Mouse (Mus musculus) liver, embryonic 14.5 days (tissue): Measurements from ENCODE around the gene Pten. TPM values are rescaled to one million over a fixed set of nuclear protein-coding genes. Genes with fewer than 3 reads are reported as not detected.

Experiments used
- ATAC-seq: fragments of 200-750 bp; cut with Nextera tagmentation; 2 replicates; pipeline ENCODE4 v1.8.0; 2017; ENCODE audit warnings: moderate number of reproducible peaks, mild to moderate bottlenecking, moderate library complexity; ENCODE audit not compliant: insufficient read depth
- DNase-seq, 3 experiments: peaks; one replicate each; pipeline ENCODE4 v3.0.0-alpha.2; 2012 to 2013; ENCODE audit warnings: low read depth in 3 of 3, low spot score in 3 of 3
- H3K27ac ChIP-seq: fragments of 300-500 bp; sonication (generic); 2 replicates; pipeline ENCODE4 v1.5.1; 2014; ENCODE audit warnings: moderate library complexity, mild to moderate bottlenecking, control low read depth, inconsistent platforms
- H3K27me3 ChIP-seq: fragments of 300-500 bp; sonication (generic); 2 replicates; pipeline ENCODE4 v1.6.1; 2014; ENCODE audit warnings: mild to moderate bottlenecking, low read length, moderate library complexity; ENCODE audit not compliant: control insufficient read depth, insufficient read depth
- H3K36me3 ChIP-seq: fragments of 300-500 bp; sonication (generic); replicated peaks from 2 replicates; pipeline ENCODE4 v1.6.1; 2014; ENCODE audit warnings: low read depth; ENCODE audit not compliant: control insufficient read depth, insufficient read depth
- H3K4me1 ChIP-seq, 2 experiments: fragments of 200-500 bp in 1 of 2; fragments of 300-500 bp in 1 of 2; sonication (generic) in 1 of 2; replicated peaks; 2 replicates each; pipeline ENCODE4 v1.6.1; 2012 to 2014; ENCODE audit warnings: antibody characterized with exemption in 1 of 2, inconsistent platforms in 1 of 2, low read length in 1 of 2; ENCODE audit not compliant: control insufficient read depth in 2 of 2, insufficient read depth in 2 of 2
- H3K4me2 ChIP-seq: fragments of 300-500 bp; sonication (generic); 2 replicates; pipeline ENCODE4 v1.6.1; 2014; ENCODE audit warnings: low read depth, mild to moderate bottlenecking, control low read depth, moderate library complexity
- H3K4me3 ChIP-seq, 2 experiments: fragments of 200-500 bp in 1 of 2; fragments of 300-500 bp in 1 of 2; sonication (generic) in 1 of 2; 2 replicates each; pipeline ENCODE4 v1.5.1; 2012 to 2014; ENCODE audit warnings: low read depth in 2 of 2, low read length in 2 of 2, mild to moderate bottlenecking in 2 of 2, control low read depth in 1 of 2, inconsistent platforms in 1 of 2, moderate library complexity in 1 of 2; ENCODE audit not compliant: insufficient read depth in 1 of 2
- H3K9ac ChIP-seq: fragments of 300-500 bp; sonication (generic); replicated peaks from 2 replicates; pipeline ENCODE4 v1.6.1; 2014; ENCODE audit warnings: mild to moderate bottlenecking, control low read depth, moderate library complexity
- H3K9me3 ChIP-seq: fragments of 300-500 bp; sonication (generic); 2 replicates; pipeline ENCODE4 v1.6.1; 2016; ENCODE audit warnings: low read length, mixed read lengths; ENCODE audit not compliant: control insufficient read depth
- CTCF ChIP-seq: IDR thresholded peaks from 2 replicates; pipeline ENCODE4 v1.5.1; 2016; ENCODE audit warnings: antibody characterized with exemption, low read depth, control low read depth
- EP300 ChIP-seq: IDR thresholded peaks from 2 replicates; pipeline ENCODE4 v1.6.1; 2016; ENCODE audit warnings: antibody characterized with exemption, low read depth
- WGBS: fragments of 180-500 bp; shearing (Covaris S2); extraction: QIAGEN DNeasy Blood & Tissue Kit; methylation state at CpG from one replicate; pipeline ENCODE4 v1.1.7; 2014; ENCODE audit not compliant: insufficient replicate concordance; 5-methylcytosine and 5-hydroxymethylcytosine counted together
- polyA plus RNA-seq, 2 experiments: library from polyadenylated mRNA; depleted of rRNA in 1 of 2; stranded (reverse) in 1 of 2; unstranded in 1 of 2; fragments of >200 nt; fragmentation: Nextera tagmentation in 1 of 2; extraction: Ambion mirVana in 1 of 2; gene quantifications; 2 replicates each; pipeline versions ENCODE4 v1.2.1 to v1.2.3; 2012 to 2014

Gene Pten
- polyA plus RNA-seq, 2 experiments: 3.5 to 4.3 TPM

- Histone ChIP-seq H3K9ac (no peak overlapping the region), H3K4me2 (no peak overlapping the region), H3K36me3 (no peaks in the 10 kb centered on the region), H3K27me3 (no peaks in the 10 kb centered on the region; the same call in 1 of the 2 replicates), H3K27ac (no peak overlapping the region), H3K9me3 (no peaks in the 10 kb centered on the region), H3K4me3 (no peak overlapping the region), H3K4me1 (peaks cover 0 to 5% of the 10 kb centered on the region in 2 experiments; a peak in 2 of 4 replicates)
- ATAC-seq (no peak), DNase-seq (no peak)
- WGBS: 72% methylated on average over 3 of the region's 3 CpGs
- TF ChIP-seq CTCF (no peak), EP300 (no peak)
These were observed 3.9 kb upstream of the Pten start for GRCm38 (mm10) chr19:32753386-32753785.

GRCm38 (mm10) chr19:32754188-32755000 is 2.9 kb upstream of the Pten start:
- H3K36me3 ChIP-seq: no peaks in the 10 kb centered on the region
- ATAC-seq (no peak), DNase-seq (no peak)
- H3K9me3 ChIP-seq: no peaks in the 10 kb centered on the region
- no peak for TF ChIP-seq EP300
- TF ChIP-seq CTCF: no peak
- peaks cover 5 to 11% of the 10 kb centered on the region in 2 experiments; a peak in 3 of 4 replicates for H3K4me1 ChIP-seq
- H3K9ac ChIP-seq: no peak overlapping the region
- 39% methylated on average over 15 of the region's 15 CpGs for WGBS
- H3K27ac ChIP-seq: no peak overlapping the region
- H3K4me2 ChIP-seq: peak overlapping the region; percentile 100; the same call in 1 of the 2 replicates
- H3K4me3 ChIP-seq: no peak overlapping the region
- no peaks in the 10 kb centered on the region; the same call in 1 of the 2 replicates for H3K27me3 ChIP-seq

GRCm38 (mm10) chr19:32755104-32755791 is 2.0 kb upstream of the Pten start:
- TF ChIP-seq CTCF (no peak), EP300 (no peak)
- no peak for DNase-seq
- peak overlapping the region; percentile 68 to 77 for H3K4me3 ChIP-seq
- no peaks in the 10 kb centered on the region for H3K9me3 ChIP-seq
- peaks cover 8 to 15% of the 10 kb centered on the region in 2 experiments; a peak in 3 of 4 replicates for H3K4me1 ChIP-seq
- peak overlapping the region; percentile 100 for H3K4me2 ChIP-seq
- H3K27ac ChIP-seq: no peak overlapping the region; the same call in 1 of the 2 replicates
- H3K27me3 ChIP-seq: no peaks in the 10 kb centered on the region; the same call in 1 of the 2 replicates
- peak overlapping the region; percentile 81 for H3K9ac ChIP-seq
- ATAC-seq: no peak
- H3K36me3 ChIP-seq: no peaks in the 10 kb centered on the region
- WGBS: 12% methylated on average over 12 of the region's 12 CpGs

GRCm38 (mm10) chr19:32755792-32756635 is 1.3 kb upstream of the Pten start:
- peak overlapping the region; percentile 69 for H3K27ac ChIP-seq
- H3K4me2 ChIP-seq: peak overlapping the region; percentile 100
- peak overlapping the region; percentile 68 to 77 for H3K4me3 ChIP-seq
- H3K9ac ChIP-seq: peak overlapping the region; percentile 81
- ATAC-seq (peak; percentile 73), DNase-seq (peak; percentile 91 to 93 (median 93))
- no peak for TF ChIP-seq EP300
- TF ChIP-seq CTCF: peak; percentile 62
- no peaks in the 10 kb centered on the region for H3K36me3 ChIP-seq
- H3K4me1 ChIP-seq: peaks cover 8 to 15% of the 10 kb centered on the region in 2 experiments; a peak in 3 of 4 replicates
- under 1% methylated on average over 53 of the region's 53 CpGs for WGBS
- no peaks in the 10 kb centered on the region for H3K9me3 ChIP-seq
- no peaks in the 10 kb centered on the region; the same call in 1 of the 2 replicates for H3K27me3 ChIP-seq
